ENCODE assay signal across 8 mouse cellular contexts in the genomic region with DNA sequence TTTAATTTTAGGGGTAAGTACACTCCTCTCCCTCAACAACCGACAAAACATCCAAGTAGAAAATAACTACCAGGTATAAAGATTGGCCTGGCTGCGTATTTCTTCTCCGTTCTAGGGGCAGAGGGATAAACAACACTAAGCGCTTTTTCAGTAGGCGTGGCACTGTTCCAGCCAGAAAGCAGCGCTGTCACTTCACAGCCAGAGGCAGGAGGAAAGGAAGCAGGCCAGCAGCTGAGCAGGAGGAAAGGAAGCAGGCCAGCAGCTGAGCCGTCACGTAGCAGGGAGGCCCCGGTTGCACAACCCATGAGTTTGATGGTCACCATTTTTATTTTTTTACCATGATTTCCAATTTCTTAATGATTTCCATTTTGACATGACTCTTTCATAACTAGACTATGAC. TPM values are rescaled to one million over a fixed set of nuclear protein-coding genes. Genes with fewer than 3 reads are reported as not detected.
DNase-seq lines count a peak whose midpoint lies in the region; ATAC-seq and TF ChIP-seq lines count a peak whose summit lies in the region.

No protein-coding gene starts in this region.

- peak; percentile 61 for DNase-seq in CD4-positive, CD25-positive, alpha-beta regulatory T cell, adult 2 months (ENCODE audit: low read depth, low spot score)
- DNase-seq in forebrain, embryonic 11.5 days (ENCODE audit: low spot score): no peak
- DNase-seq in heart, postnatal 10 days: peak; percentile 87 to 89
- DNase-seq in kidney, postnatal 4 days: peak; percentile 77 to 85
- DNase-seq in lung, embryonic 14.5 days: peak; percentile 94
- peak; percentile 16 for DNase-seq in ovary, postnatal 10 days (ENCODE audit: low spot score)
- DNase-seq in thymus, postnatal 14 days: peak; percentile 45

- H3K9ac ChIP-seq in forebrain, embryonic 11.5 days (ENCODE audit: low read length): no peak overlapping the region
- no peak overlapping the region; the same call in 1 of the 2 replicates for H3K9ac ChIP-seq in lung, embryonic 14.5 days

- H3K4me1 ChIP-seq in bone marrow, adult 2 months (ENCODE audit: control insufficient read depth, insufficient read depth, low read length): peaks cover 3% of the 10 kb centered on the region; the same call in 1 of the 2 replicates
- H3K4me1 ChIP-seq in forebrain, embryonic 11.5 days (replicated peaks; ENCODE audit: control insufficient read depth, insufficient read depth, low read length): peaks cover 8% of the 10 kb centered on the region; the same call in 1 of the 2 replicates
- peaks cover 18% of the 10 kb centered on the region for H3K4me1 ChIP-seq in lung, embryonic 14.5 days (ENCODE audit: insufficient read depth)

- TF ChIP-seq CTCF in bone marrow, adult 2 months (IDR thresholded peaks at IDR 0.05; ENCODE audit: control insufficient read depth, insufficient read depth, low read length): no peak
- TF ChIP-seq CTCF in lung, embryonic 14.5 days (IDR thresholded peaks at IDR 0.05; ENCODE audit: low read depth): no peak

- 3% methylated on average over 9 of the region's 9 CpGs for WGBS in bone marrow, adult 2 months
- 77% methylated on average over 9 of the region's 9 CpGs for WGBS in forebrain, embryonic 11.5 days
- 22% methylated on average over 9 of the region's 9 CpGs for WGBS in lung, embryonic 14.5 days

- TF ChIP-seq POLR2A in bone marrow, adult 2 months (IDR thresholded peaks at IDR 0.05; ENCODE audit: borderline replicate concordance, control insufficient read depth, low read depth, low read length): peak; percentile 48; the same call in 1 of the 2 replicates

- H3K4me2 ChIP-seq in forebrain, embryonic 11.5 days (ENCODE audit: low read depth, low read length, severe bottlenecking): no peak overlapping the region
- peak overlapping the region; percentile 84 for H3K4me2 ChIP-seq in lung, embryonic 14.5 days

- H3K9me3 ChIP-seq in forebrain, embryonic 11.5 days (ENCODE audit: control insufficient read depth, low read length): no peaks in the 10 kb centered on the region
- no peaks in the 10 kb centered on the region for H3K9me3 ChIP-seq in lung, embryonic 14.5 days (ENCODE audit: low read depth, low read length)

- H3K27ac ChIP-seq in bone marrow, adult 2 months (ENCODE audit: control insufficient read depth, insufficient read depth, low read depth, low read length, poor library complexity): peak overlapping the region; percentile 81
- 0 out of 2 replicates have a peak overlapping the region, but pooled peaks have one; percentile 97 for H3K27ac ChIP-seq in forebrain, embryonic 11.5 days (ENCODE audit: low read depth, low read length)
- peak overlapping the region; percentile 99 for H3K27ac ChIP-seq in lung, embryonic 14.5 days (ENCODE audit: low read depth)

- H3K27me3 ChIP-seq in forebrain, embryonic 11.5 days (ENCODE audit: control insufficient read depth, insufficient read depth, low read length): no peaks in the 10 kb centered on the region
- no peaks in the 10 kb centered on the region for H3K27me3 ChIP-seq in lung, embryonic 14.5 days (ENCODE audit: insufficient read depth, low read length)

- no peak for ATAC-seq in forebrain, embryonic 11.5 days (replicated peaks; ENCODE audit: low FRiP score)
- ATAC-seq in lung, embryonic 14.5 days (ENCODE audit: insufficient read depth): 0 out of 2 replicates have a peak, but pooled peaks have one; percentile 12

- intact Hi-C loops in heart, postnatal 10 days (cut with DNase I): no loop called here

- no peak overlapping the region for H3K4me3 ChIP-seq in bone marrow, adult 2 months (replicated peaks; ENCODE audit: control insufficient read depth, low read depth, low read length)
- no peak overlapping the region for H3K4me3 ChIP-seq in forebrain, embryonic 11.5 days (ENCODE audit: low read depth, low read length)
- peak overlapping the region; percentile 79; the same call in 1 of the 2 replicates for H3K4me3 ChIP-seq in lung, embryonic 14.5 days (ENCODE audit: low read depth, low read length)

- H3K36me3 ChIP-seq in forebrain, embryonic 11.5 days (ENCODE audit: control insufficient read depth, insufficient read depth, low read length): no peaks in the 10 kb centered on the region
- peaks cover 41% of the 10 kb centered on the region for H3K36me3 ChIP-seq in lung, embryonic 14.5 days (ENCODE audit: insufficient read depth)

RNA-seq across cellular contexts. Expression of a gene that starts 1.6 kb away (rescaled TPM):
- polyA plus RNA-seq in bone marrow, adult 2 months (2011; ENCODE audit: insufficient read depth, insufficient read length, low replicate concordance, missing spikeins): 95.1 and 226 TPM in 2 replicates
- polyA plus RNA-seq in forebrain, embryonic 11.5 days (2014; fragmentation: Nextera tagmentation; extraction: Ambion mirVana): 113 and 116 TPM in 2 replicates
- 100 to 1,000 TPM; 191 to 196 TPM for total RNA-seq in heart, postnatal 10 days (2021)
- polyA plus RNA-seq in lung, embryonic 14.5 days (2014; fragmentation: Nextera tagmentation; extraction: Ambion mirVana): 105 and 121 TPM in 2 replicates

RNA-seq across cellular contexts. Expression of a gene that starts 10.8 kb away (rescaled TPM):
- polyA plus RNA-seq in bone marrow, adult 2 months (2011; ENCODE audit: insufficient read depth, insufficient read length, low replicate concordance, missing spikeins): 30.5 TPM in 1 of 2 replicates, not detected in the other
- polyA plus RNA-seq in forebrain, embryonic 11.5 days (2014; fragmentation: Nextera tagmentation; extraction: Ambion mirVana): not detected in 2 replicates
- total RNA-seq in heart, postnatal 10 days (2021): not detected
- polyA plus RNA-seq in lung, embryonic 14.5 days (2014; fragmentation: Nextera tagmentation; extraction: Ambion mirVana): not detected in 2 replicates

RNA-seq across cellular contexts. Expression of a gene that starts 24.7 kb away (rescaled TPM):
- not detected in 2 replicates for polyA plus RNA-seq in bone marrow, adult 2 months (2011; ENCODE audit: insufficient read depth, insufficient read length, low replicate concordance, missing spikeins)
- polyA plus RNA-seq in forebrain, embryonic 11.5 days (2014; fragmentation: Nextera tagmentation; extraction: Ambion mirVana): 0.16 TPM in 1 of 2 replicates, not detected in the other
- total RNA-seq in heart, postnatal 10 days (2021): under 1 TPM in 1 of 2 experiments, not detected in 1; 0.07 TPM
- 0.24 TPM in 1 of 2 replicates, not detected in the other for polyA plus RNA-seq in lung, embryonic 14.5 days (2014; fragmentation: Nextera tagmentation; extraction: Ambion mirVana)

RNA-seq across cellular contexts. Expression of a gene that starts 39.7 kb away (rescaled TPM):
- not detected in 2 replicates for polyA plus RNA-seq in bone marrow, adult 2 months (2011; ENCODE audit: insufficient read depth, insufficient read length, low replicate concordance, missing spikeins)
- polyA plus RNA-seq in forebrain, embryonic 11.5 days (2014; fragmentation: Nextera tagmentation; extraction: Ambion mirVana): not detected in 2 replicates
- total RNA-seq in heart, postnatal 10 days (2021): not detected
- not detected in 2 replicates for polyA plus RNA-seq in lung, embryonic 14.5 days (2014; fragmentation: Nextera tagmentation; extraction: Ambion mirVana)

RNA-seq across cellular contexts. Expression of a gene that starts 51.7 kb away (rescaled TPM):
- polyA plus RNA-seq in bone marrow, adult 2 months (2011; ENCODE audit: insufficient read depth, insufficient read length, low replicate concordance, missing spikeins): 236 and 243 TPM in 2 replicates
- polyA plus RNA-seq in forebrain, embryonic 11.5 days (2014; fragmentation: Nextera tagmentation; extraction: Ambion mirVana): 46.4 and 55.5 TPM in 2 replicates
- 10 to 100 TPM; 51.2 to 53.3 TPM for total RNA-seq in heart, postnatal 10 days (2021)
- 44.3 and 44.6 TPM in 2 replicates for polyA plus RNA-seq in lung, embryonic 14.5 days (2014; fragmentation: Nextera tagmentation; extraction: Ambion mirVana)
